Mouse (Mus musculus) thymus, postnatal 14 days (tissue): ENCODE measurements at regions not wholly inside any gene's neighbourhood (a gene's known extent, or its start where the extent isn't known, plus 50 kb on each side); places are given as distances from the start of the nearest gene placed in this dataset.

Experiments used
- DNase-seq: peaks from one replicate; pipeline ENCODE4 v3.0.0; 2021

DNA sequence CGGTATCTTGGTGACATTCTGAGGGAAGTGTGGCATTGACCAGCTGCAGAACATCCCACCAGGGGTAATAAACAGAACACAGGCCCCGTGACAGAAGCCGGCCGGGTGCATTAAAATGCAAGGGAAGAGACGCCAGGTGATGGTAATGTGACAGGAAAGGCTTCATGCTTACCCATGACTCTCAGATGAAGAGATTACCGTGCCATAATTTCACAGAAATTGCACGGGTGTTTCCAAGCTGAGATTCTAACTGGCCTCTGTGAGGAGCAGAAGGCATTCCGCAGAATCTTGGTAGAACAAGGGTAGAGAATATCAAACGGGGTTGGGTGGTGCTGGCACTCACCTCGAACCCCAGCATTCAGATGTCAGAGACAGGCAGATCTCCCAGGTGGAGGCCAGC lies 362.4 kb upstream of the 3110018I06Rik start:
- DNase-seq, result peak; percentile 48

DNA sequence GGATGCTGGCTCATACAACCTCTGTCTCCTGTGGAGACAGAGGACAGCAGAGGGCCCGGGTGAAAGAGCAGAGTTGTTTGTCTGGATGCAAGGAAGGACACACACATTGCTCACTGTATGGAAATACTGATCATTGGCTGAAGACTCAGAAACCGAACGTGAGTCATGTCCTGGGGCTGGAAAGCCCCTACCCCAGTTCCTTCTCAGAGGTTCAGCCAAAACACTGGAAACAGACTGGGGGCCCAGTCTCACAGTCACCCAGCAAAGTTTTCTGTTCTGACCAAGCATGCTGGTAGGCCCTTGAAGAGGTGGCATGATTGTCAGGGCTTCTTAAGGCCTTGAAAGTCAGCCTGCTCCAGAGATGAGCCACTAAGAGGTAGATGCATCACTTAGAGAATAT lies 360.8 kb upstream of the 3110018I06Rik start:
- peak; percentile 10 for DNase-seq

DNA sequence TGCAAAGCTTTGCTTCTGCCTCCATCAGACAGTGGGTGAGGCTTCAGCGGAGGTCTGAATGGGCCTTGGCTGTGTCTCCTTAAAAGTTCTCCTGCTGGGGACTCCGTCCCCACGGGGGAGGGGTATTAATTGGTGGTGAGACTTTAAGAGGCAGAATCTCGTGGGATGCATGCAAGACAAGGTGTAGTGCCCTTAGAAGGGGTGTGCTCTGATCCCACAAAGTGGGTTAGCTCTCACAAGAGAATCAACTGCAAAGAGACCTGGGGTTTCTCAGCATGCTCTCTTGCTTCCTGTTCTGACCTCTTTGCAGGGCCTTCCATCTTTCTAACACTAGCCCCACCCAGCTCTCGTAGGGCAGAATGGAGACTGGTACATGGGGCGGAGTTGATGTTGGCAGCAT lies 359.2 kb upstream of the 3110018I06Rik start:
- DNase-seq, result peak; percentile 65

DNA sequence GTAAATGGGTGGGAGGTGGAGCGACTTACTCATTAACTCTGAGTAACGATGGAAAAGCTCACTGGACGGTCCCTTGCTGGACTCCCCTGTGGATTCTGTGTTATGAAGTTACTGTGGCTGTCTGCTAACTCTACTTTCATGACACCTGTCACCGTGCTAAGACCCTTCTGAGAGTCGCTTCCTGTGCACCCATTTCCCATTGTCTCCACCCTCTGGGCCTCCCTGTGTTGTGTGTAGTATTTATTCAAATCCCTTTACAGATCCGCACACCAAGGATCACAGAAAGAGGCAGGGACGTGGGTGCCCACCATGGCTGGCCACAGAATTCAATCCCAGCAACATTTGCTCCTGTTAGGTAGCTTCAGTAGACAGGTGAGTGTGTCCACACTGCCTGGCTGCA lies 357.1 kb upstream of the 3110018I06Rik start:
- DNase-seq, result peak; percentile 59

DNA sequence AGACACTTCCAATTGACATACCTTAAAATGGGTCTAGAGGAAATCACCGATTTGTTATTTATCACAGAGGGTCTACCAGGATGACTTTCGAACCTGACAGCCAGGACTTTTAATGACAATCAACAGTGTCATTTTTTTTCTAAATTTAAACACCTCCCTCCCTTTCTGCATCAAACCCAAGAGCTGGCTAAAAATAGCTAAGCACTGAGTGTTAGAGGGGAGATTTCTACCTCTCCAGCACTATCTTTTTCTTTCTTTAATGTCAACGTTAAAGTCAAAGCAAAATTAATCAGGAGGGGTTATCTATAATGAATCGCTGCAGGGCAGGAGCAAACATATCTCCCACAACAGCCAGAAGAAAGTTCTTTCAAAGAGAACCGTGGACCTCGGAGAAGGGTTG lies 356.6 kb upstream of the 3110018I06Rik start:
- DNase-seq, result no peak

DNA sequence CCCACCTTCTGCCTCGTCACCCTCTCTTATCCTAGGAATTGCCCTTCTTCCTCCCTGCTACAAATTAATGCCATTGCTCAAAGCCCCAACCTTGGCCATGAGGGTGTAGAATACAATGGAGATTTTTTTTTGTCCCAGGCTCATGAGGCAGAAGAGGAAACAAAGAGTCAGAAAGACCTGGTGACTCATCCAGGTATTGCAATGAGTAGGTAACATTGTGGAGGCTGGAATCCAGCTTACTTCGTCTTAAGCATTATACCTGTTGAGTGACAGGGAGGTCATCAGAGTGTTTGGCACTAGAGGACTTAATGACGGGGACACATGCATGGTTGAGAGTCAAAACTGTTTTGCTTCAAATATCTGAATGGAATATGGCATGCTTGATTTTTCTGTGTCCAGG lies 355.9 kb upstream of the 3110018I06Rik start:
- DNase-seq, result no peak

DNA sequence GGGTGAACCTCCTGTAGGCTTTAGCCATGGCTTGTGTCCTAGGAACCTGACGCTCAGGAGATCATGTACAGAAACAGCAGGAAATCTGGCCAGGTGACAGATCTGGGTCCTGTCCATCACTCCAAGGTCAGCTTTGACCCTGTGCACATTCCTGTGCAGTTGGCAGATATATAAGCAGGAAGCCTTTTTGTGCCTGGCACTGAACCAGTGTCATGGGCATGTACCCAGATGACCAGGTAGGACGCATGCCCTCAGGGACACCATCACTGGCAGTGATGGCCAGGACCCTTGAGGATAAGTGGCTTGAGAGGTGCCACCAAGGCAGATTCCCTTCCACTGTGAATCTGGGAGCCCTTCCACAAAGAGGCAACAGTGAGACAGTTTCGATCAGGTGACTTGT lies 354.1 kb upstream of the 3110018I06Rik start:
- no peak for DNase-seq

DNA sequence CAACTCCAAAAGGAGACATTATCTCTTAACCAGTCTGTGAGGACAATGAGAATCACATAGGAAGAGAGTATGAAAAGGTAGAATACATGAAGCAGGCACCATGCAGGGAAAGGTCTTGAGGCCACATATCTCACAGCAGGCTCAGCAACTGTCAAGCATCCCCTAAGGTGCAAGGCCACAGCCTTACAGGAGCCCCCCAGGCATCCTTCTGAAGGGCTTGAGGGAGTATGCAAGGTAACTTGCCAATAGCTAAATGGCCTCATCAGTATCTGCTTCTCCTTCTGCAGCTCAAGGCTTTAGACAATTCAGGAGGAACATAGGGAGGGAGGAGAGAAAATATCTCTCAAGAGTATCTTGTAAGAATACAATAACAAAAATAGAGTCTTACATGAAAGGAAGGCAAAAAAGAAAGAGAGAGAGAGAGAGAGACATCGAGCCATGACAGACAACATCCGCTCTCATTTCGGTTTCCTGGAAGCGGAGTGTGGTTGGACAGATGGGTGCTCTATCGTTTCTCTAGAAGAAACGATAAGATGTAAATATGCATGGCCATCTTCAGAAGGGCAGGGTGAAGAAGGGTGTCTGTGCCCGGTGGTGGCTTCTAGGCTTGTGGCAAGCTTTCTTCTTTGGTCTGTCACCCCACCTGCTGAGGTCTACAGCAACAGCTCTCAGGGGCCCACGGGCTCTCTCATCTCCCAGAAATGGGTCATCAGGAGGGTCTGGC lies 349.6 kb upstream of the 3110018I06Rik start:
- DNase-seq, result peak; percentile 84

DNA sequence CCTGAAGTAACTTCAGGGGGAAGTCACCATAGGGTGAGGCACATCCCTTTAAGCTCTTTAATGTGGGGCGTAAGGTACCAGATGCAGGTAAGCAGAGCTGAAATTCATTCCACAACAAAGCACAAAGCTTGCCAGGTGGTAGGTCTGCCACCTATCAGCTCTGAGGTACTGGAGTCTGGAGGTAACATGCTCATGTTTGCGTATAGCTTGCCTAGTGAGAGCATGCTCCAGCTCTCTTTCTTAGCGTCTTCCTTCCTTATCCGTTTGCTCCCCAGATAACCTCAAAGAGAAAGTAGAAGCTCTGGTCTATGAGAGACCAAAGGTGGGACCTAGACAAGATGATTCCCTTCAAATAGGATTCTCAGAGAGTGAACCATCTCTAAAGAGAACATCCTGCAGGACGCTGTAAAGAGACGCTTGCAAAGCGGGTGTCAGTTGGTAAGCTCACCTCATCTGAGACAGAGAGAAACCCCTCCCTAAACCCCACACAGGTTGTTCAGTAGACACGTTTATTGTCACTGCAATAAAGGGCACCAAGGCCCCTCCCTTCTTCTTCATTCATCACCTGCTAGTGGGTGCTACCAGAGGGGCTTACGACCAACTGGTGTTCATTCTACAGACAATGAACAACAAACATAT lies 347.4 kb upstream of the 3110018I06Rik start:
- DNase-seq, result peak; percentile 75

DNA sequence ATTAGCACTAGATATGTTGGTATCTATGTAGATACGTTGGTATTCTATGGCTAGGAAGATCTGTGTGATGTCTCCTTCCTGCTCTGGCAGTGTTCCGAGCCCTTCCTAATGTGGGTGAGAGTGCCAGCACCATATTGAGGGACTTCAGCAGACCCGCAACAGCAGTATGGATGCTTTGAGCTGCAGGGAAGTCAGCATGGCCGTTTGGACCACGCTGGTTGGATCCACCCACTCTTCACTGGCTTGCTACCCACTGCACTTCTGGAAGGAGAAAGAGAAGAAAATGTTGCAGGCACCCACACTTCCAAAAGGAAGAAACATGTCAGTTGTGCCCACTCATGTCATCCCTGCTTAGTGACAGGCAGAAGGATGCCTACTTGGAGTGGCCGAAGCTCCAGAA lies 346.2 kb upstream of the 3110018I06Rik start:
- no peak for DNase-seq

DNA sequence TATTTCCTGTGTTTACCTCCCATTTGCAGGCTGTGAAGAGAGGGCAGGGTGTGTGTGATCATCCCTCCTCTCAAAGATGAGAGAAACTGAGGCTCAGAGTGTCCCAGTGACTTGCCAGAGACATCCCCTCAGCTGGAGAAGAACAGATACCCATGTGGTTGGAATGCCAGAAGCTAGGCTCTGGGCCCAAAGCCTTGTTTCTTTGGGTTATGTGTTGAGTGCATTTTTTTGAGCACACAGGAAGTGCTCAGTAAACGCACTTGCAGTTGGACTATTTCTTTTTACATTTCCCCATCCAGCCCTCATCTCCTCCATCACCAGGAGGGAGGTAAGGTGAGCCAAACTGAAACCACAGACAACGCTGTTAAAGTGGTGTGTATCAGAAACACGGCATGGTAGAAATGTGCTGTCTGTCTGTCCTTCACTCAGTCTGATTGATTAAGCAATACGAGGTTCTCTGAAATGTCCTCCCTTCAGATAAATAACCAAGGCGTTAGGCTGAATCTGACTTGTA lies 341.8 kb upstream of the 3110018I06Rik start:
- peak; percentile 62 for DNase-seq

DNA sequence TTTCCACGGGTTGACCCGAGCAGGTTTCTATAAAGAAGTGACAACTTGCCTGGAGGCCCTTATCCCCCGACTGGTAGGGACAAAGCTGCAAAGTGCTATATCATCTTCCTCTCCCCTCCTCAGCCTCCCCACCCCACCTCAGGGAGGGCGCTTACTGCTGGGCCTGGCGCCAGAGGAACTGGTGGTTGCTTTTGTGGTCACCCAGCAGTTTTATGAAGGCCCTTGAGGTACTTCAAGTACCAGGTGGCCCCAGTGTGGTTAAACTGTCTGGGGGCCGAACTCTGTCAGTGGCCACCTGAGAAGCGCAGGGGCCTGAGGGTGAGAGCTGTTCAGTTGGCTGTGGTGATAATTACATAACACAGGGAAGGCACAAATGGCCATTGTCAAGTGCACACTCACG lies 340.0 kb upstream of the 3110018I06Rik start:
- DNase-seq, result peak; percentile 82

DNA sequence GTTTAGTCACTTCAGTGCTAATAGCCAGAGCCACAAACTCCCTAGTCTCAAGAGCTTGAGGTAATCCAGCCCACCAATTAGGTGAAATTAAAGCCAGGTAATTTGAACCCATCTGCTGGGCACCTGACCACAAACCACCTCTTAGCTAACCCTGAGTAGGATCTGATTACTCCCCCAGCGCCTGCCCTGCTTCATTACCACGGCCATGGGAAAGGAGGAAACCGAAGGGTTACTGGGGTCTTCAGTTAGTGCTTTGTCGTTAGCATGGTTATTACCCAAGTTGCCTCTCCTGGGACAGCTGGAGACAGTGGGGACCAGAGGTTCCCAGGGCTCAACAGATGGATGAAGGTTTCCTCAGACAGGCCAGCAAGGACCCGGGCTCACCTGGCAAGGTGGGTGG lies 337.3 kb upstream of the 3110018I06Rik start:
- DNase-seq, result no peak

DNA sequence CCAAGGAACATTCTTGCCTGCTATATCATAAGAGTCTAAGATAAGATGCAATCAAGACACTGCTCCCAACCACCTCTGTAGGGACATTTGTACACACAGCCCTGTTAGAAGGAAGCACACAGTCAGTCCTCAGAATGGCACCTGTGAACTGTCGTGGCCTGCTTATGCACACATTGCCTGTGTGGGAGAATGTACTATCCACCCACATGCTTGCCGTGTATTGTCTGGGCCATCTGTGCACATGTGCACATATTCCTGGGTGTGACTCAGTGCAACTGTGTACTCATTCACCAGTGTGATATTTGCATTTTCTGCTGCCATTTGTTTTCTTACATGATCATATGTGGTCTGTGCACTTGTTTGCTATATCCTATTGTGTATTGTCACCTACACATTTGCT lies 333.8 kb upstream of the 3110018I06Rik start:
- peak; percentile 57 for DNase-seq

DNA sequence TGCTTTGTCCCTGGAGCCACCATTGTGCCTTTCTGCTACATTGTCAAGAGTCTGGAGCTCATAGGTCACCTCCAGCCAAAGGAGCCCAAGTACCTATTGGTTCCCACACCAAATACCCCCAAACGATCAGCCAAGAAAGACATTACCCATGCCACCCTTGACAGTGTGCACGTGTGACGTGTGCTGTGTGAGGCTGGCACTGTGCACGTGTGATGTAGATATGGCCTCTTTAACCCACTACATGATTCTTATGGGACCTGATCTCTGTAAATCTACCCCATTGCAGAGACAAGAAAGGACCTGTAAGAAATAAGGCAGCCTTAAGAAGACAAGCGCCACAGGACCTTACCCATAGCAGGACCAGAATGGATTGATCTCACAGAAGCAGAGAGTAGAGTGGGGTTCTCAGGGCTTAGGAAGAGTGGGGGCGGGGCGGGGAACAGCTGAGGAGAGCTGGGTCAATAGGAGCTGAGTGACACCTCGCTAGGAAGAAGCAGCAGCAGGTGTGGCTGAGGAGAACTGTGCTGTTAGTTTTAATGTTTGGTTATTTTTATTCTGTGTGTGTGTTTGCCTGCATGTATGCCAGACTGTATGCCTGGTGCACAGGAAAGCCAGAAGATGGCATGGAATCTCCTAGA lies 331.5 kb upstream of the 3110018I06Rik start:
- peak; percentile 90 for DNase-seq

DNA sequence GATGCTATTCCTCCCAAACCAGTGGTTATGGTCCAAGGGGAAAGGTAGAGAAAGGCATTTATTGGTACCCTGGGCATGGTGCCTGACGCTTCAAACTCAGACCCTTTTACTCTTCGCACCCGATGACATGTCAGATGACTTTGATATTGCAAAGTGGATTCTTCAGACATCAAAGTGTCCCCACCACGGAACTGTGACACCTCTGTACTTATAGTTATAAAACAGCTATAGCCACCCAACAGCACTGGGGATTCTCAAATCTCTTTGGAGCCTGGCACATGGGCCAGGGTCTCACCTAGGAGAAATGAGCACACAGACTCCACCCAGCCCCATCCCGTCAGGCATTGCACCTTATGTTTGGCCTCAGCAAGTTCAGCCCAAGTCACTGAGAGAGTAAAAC lies 329.3 kb upstream of the 3110018I06Rik start:
- DNase-seq, result peak; percentile 66

DNA sequence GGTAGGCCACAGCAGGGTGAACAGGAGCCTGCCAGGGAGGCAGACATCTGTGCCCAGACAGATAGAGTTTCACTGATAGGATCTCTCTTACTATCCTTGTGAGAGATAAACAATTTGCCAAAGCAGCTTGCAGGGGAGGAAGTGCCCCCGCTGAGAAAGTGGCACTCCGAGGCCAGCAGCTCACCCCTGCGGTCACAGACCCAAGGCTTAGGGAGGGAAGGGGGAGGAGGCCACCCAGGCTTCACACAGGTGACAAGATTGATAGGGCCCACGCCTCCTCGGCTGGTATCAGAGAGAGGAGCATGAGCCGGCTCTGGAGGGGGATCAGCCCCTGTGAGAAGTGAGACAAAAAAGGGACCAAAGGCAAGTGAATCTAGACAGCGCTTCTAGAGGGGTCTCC lies 328.3 kb upstream of the 3110018I06Rik start:
- DNase-seq, result peak; percentile 92

DNA sequence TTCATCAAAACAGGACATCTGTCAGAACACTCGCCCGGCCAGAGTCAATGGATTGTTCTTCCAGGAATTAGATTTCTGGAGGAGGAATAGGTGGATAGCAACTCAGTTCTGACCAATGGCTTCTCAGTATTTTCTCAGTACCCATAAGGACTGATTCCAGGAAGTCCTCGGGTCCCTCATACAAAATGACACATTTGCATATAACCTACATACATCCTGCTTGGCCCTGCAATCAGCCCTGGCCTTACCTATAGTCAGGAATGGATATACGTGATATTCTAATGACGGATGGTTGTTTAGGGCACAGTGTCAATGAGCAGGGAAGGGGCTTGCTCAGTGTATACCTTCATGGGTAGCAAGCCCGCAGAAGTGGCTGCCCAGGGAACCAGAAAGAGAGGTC lies 327.8 kb upstream of the 3110018I06Rik start:
- no peak for DNase-seq

DNA sequence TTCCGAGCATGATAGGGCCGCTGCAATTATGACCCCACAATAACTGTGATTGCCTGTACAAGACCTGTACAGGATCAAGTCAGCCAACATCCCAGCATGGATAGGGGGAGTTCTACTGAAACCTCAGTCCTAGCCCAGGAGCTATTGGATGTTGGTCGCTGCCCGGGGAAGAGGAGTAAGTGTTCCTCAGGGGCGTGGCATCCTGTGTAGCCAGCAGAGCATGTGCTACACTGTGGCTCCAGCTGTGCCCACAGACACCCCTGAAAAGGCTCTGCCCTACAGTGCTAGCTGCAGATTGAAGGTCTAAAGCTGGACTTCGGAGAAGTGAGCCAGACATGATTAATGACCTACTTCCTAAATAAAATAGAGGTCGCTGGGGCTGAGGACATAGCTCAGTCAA lies 317.5 kb upstream of the 3110018I06Rik start:
- peak; percentile 67 for DNase-seq

DNA sequence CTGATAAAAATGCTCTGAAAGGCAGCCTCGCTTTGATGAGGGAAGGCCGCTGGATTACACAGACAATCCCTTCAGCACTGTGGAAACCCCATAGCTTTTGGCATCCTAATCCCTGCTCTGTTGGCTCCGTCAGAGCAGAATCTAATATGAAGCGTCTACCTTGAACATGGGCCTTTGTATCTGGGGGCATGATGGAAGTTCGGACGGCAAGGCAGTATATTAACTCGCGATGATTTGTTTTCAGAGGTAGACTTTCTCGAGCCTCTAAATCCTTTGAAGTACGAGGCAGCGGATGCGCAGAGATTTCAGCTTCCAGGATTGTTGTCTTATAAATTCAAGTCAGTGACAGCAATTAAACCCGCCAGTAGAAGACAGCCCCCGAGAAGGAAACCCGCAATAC lies 316.8 kb upstream of the 3110018I06Rik start:
- no peak for DNase-seq

DNA sequence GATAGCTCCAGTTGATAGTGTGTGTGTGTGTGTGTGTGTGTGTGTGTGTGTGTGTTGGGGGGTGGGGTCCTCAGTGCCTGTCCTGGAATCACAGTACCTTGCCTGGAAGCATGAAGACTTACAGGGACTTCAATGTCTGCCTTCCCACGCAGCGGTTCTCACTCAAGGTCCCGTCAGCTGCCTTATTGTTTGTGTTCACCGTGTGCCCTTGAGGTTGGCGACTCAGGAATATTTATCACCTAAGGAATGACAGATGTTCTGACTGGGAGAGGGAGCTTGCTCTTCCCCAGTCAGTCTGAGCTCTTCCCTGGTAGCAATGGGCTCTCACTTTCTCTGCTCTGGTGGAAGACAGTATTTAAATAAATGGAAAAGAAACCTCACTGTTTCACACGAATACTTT lies 309.8 kb upstream of the 3110018I06Rik start:
- DNase-seq, result no peak

DNA sequence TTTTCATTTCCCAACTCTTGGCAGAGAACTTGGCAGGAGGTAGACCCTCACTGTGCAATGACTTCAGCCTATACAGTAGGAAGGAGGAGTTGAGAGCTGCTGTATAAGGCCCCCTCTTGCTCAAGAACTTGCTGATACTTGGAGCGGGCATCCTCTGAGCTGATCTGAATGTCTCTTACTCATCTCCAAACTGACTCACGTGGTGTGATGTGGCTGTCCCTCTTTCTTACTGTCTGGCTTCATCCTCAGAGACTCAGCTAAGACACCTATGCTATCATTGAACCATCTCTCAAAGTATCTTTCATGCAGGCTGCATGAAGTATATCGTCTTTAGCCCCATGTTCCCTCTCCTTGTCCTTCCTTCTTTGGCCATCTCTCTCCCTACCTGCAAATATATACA lies 307.9 kb upstream of the 3110018I06Rik start:
- no peak for DNase-seq

DNA sequence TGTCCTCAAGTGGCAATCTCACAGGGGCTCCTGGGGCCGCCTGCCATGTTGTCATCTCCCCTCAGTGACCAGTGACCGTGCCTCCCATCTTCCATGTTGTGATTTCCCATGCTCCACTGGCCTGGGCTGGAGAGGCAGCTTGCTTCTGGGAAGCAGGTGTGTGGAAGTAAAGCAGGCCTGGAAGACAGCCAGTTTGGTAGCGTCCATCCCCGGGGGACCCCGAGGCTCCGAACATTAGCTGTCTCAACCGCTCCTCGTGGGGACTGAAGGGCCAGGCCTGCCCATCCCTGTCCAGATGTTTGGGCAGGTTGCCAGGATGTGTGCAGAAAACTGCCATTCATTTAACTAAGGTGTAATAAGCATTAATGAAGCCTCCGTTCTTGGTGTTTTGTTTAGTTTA lies 307.1 kb upstream of the 3110018I06Rik start:
- no peak for DNase-seq

DNA sequence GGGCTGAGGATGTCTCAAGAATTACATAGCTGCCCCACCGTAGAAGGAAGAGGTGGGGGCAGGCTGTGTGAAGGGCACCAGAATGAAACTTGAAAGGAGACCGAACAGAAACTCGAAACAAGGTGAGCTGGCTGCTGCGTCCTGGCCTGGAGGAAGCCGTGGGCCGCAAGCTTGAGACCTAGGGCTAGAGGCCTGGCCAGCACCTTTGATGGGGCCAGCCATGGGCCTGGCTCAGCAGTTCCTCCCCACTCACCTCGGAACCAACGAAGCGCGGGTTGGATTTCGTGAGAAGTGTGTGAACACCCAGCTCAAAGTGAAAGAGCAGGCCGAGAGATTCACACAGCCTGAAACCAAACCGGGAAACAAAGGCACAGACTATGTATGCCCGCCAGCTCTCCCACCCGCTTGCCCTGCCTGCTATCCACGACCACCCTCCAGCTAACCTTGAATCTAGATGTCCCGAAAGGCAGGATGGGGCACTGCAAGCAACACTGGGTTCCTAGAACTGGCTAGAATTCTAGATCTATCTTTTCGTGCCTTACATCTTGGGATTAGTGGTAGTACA lies 306.3 kb upstream of the 3110018I06Rik start:
- DNase-seq, result peak; percentile 30
